Mouse (Mus musculus): ENCODE results near the gene Timm17a. TPM values are rescaled to one million over a fixed set of nuclear protein-coding genes. Genes with fewer than 3 reads are reported as not detected.

Gene Timm17a
- polyA plus RNA-seq, 2 experiments, result 26.0 to 136 TPM

DNA sequence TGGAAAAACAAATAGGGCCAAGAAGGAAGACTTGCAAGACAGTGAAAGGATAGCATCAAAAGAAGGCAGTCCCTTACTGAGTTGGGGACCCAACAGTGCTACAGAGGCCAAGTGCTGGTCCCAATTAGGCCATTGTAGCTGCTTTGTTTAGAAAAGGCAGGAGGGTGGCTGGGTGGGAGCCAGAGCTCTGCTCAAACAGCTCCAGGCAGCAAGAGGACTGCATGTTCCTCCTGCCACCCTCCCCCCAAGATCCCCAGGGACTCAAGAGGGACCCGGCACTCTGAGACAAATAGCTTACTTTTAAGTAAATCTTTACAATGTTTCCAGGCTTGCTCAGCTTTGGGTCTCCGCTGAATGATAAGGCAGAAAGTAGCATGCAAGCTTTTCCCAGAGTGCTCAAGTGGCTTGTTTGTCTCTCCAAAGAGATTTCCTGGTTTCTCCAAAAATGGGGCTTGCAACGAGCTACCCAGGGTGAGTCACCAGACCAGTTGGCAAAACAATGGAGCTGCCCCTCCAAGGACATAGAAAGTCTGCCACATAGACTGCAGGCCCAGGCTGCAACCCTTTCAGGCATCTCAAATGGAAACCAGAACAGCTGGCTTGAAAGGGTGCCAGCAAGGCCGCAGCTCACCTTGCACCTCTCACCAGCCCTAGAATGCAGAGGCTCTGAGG is 34.1 kb upstream of the Timm17a start:
- H3K4me3 ChIP-seq (ENCODE audit: insufficient read depth in 1 of 2, low read depth in 2 of 2, low read length in 2 of 2), result no peak overlapping the region
- no peak for ATAC-seq (ENCODE audit: insufficient read depth)
- no peak overlapping the region for H3K27ac ChIP-seq
- H3K27me3 ChIP-seq (ENCODE audit: control insufficient read depth, insufficient read depth, low read length), result no peaks in the 10 kb centered on the region
- no peak for DNase-seq (ENCODE audit: low read depth in 3 of 3, low spot score in 3 of 3)
- H3K9ac ChIP-seq (replicated peaks), result no peak overlapping the region
- TF ChIP-seq CTCF (IDR thresholded peaks at IDR 0.05; ENCODE audit: low read depth) (no peak), EP300 (IDR thresholded peaks at IDR 0.05; ENCODE audit: low read depth) (no peak)
- H3K4me2 ChIP-seq (ENCODE audit: low read depth), result no peak overlapping the region
- H3K9me3 ChIP-seq (ENCODE audit: control insufficient read depth, low read length), result no peaks in the 10 kb centered on the region
- H3K36me3 ChIP-seq (replicated peaks; ENCODE audit: control insufficient read depth, insufficient read depth, low read depth), result no peaks in the 10 kb centered on the region
- no peaks in the 10 kb centered on the region for H3K4me1 ChIP-seq (replicated peaks; ENCODE audit: control insufficient read depth in 2 of 2, insufficient read depth in 2 of 2, low read length in 1 of 2)
- WGBS (ENCODE audit: insufficient replicate concordance), result 49% methylated on average over 4 of the region's 4 CpGs

DNA sequence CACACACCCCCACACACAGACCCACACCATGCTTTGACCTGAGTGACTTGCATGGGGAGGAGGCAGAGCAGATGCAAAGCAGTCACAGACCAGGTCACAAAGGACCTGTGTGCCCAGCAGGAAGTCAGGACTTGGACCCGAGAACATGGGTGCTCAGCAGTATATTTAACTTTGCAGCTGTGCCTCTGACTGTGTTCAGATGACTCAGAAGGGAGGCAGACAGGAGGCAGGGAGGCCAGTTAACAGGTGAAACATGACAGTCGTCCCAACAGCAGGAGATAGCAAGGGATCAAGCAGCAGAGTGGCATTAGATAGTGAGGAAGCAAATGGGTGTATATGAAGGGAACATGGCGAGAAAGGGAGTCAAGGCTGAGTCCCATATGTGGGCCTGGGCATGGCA is 33.3 kb upstream of the Timm17a start:
- ATAC-seq (ENCODE audit: insufficient read depth) (no peak; the same call in 1 of the 2 replicates), DNase-seq (ENCODE audit: low read depth in 3 of 3, low spot score in 3 of 3) (no peak)
- Histone ChIP-seq H3K9me3 (ENCODE audit: control insufficient read depth, low read length) (no peaks in the 10 kb centered on the region), H3K4me1 (replicated peaks; ENCODE audit: control insufficient read depth in 2 of 2, insufficient read depth in 2 of 2, low read length in 1 of 2) (no peaks in the 10 kb centered on the region), H3K27ac (no peak overlapping the region), H3K4me2 (ENCODE audit: low read depth) (no peak overlapping the region), H3K4me3 (ENCODE audit: insufficient read depth in 1 of 2, low read depth in 2 of 2, low read length in 2 of 2) (no peak overlapping the region), H3K9ac (replicated peaks) (no peak overlapping the region), H3K27me3 (ENCODE audit: control insufficient read depth, insufficient read depth, low read length) (no peaks in the 10 kb centered on the region), H3K36me3 (replicated peaks; ENCODE audit: control insufficient read depth, insufficient read depth, low read depth) (no peaks in the 10 kb centered on the region)
- WGBS (ENCODE audit: insufficient replicate concordance), result 45% methylated on average over 3 of the region's 3 CpGs
- TF ChIP-seq EP300 (IDR thresholded peaks at IDR 0.05; ENCODE audit: low read depth) (no peak), CTCF (IDR thresholded peaks at IDR 0.05; ENCODE audit: low read depth) (no peak)

- WGBS (ENCODE audit: insufficient replicate concordance), result 28% methylated on average over 4 of the region's 4 CpGs
- Histone ChIP-seq H3K36me3 (replicated peaks; ENCODE audit: control insufficient read depth, insufficient read depth, low read depth) (no peaks in the 10 kb centered on the region), H3K27me3 (ENCODE audit: control insufficient read depth, insufficient read depth, low read length) (no peaks in the 10 kb centered on the region), H3K27ac (no peak overlapping the region), H3K9ac (replicated peaks) (no peak overlapping the region), H3K4me3 (ENCODE audit: insufficient read depth in 1 of 2, low read depth in 2 of 2, low read length in 2 of 2) (no peak overlapping the region), H3K9me3 (ENCODE audit: control insufficient read depth, low read length) (no peaks in the 10 kb centered on the region), H3K4me2 (ENCODE audit: low read depth) (no peak overlapping the region), H3K4me1 (replicated peaks; ENCODE audit: control insufficient read depth in 2 of 2, insufficient read depth in 2 of 2, low read length in 1 of 2) (no peaks in the 10 kb centered on the region)
- ATAC-seq (ENCODE audit: insufficient read depth), result no peak
- DNase-seq (ENCODE audit: low read depth in 3 of 3, low spot score in 3 of 3), result no peak
- TF ChIP-seq CTCF (IDR thresholded peaks at IDR 0.05; ENCODE audit: low read depth) (no peak), EP300 (IDR thresholded peaks at IDR 0.05; ENCODE audit: low read depth) (no peak)
Measured at GRCm38 (mm10) chr1:135344026-135344425, 30.4 kb upstream of the Timm17a start.

DNA sequence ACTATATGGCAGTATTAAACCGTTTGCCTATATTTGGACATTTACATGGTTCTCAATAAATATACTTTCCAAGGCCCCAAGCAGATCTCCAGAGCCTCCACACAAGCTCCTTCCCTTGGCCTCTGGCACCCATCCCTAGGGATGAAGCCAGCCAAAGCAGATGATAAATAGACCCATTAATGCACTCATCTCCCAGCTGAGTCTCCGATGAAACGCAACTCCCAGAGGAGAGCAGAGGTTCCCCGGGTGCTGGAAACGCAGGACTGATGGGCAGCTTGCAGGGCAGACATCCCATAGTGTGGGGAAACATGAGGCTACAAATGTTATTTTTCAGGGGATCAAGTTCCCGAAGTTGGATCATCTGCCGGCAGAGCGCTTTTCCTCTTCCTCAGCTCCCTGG is 28.4 kb upstream of the Timm17a start:
- Histone ChIP-seq H3K9me3 (ENCODE audit: control insufficient read depth, low read length) (no peaks in the 10 kb centered on the region), H3K4me2 (ENCODE audit: low read depth) (no peak overlapping the region), H3K4me1 (replicated peaks; ENCODE audit: control insufficient read depth in 2 of 2, insufficient read depth in 2 of 2, low read length in 1 of 2) (no peaks in the 10 kb centered on the region), H3K27ac (no peak overlapping the region), H3K27me3 (ENCODE audit: control insufficient read depth, insufficient read depth, low read length) (no peaks in the 10 kb centered on the region), H3K9ac (replicated peaks) (no peak overlapping the region), H3K36me3 (replicated peaks; ENCODE audit: control insufficient read depth, insufficient read depth, low read depth) (no peaks in the 10 kb centered on the region), H3K4me3 (ENCODE audit: insufficient read depth in 1 of 2, low read depth in 2 of 2, low read length in 2 of 2) (no peak overlapping the region)
- 78% methylated on average over 8 of the region's 8 CpGs for WGBS (ENCODE audit: insufficient replicate concordance)
- DNase-seq (ENCODE audit: low read depth in 3 of 3, low spot score in 3 of 3) (no peak), ATAC-seq (ENCODE audit: insufficient read depth) (no peak)
- TF ChIP-seq CTCF (IDR thresholded peaks at IDR 0.05; ENCODE audit: low read depth) (no peak), EP300 (IDR thresholded peaks at IDR 0.05; ENCODE audit: low read depth) (no peak)

- H3K36me3 ChIP-seq (replicated peaks; ENCODE audit: control insufficient read depth, insufficient read depth, low read depth), result no peaks in the 10 kb centered on the region
- 61% methylated on average over 6 of the region's 6 CpGs for WGBS (ENCODE audit: insufficient replicate concordance)
- H3K9me3 ChIP-seq (ENCODE audit: control insufficient read depth, low read length), result no peaks in the 10 kb centered on the region
- no peaks in the 10 kb centered on the region for H3K4me1 ChIP-seq (replicated peaks; ENCODE audit: control insufficient read depth in 2 of 2, insufficient read depth in 2 of 2, low read length in 1 of 2)
- no peak overlapping the region for H3K4me2 ChIP-seq (ENCODE audit: low read depth)
- ATAC-seq (ENCODE audit: insufficient read depth) (no peak), DNase-seq (ENCODE audit: low read depth in 3 of 3, low spot score in 3 of 3) (no peak)
- TF ChIP-seq EP300 (IDR thresholded peaks at IDR 0.05; ENCODE audit: low read depth) (no peak), CTCF (IDR thresholded peaks at IDR 0.05; ENCODE audit: low read depth) (no peak)
- H3K27ac ChIP-seq, result no peak overlapping the region
- no peak overlapping the region for H3K4me3 ChIP-seq (ENCODE audit: insufficient read depth in 1 of 2, low read depth in 2 of 2, low read length in 2 of 2)
- H3K27me3 ChIP-seq (ENCODE audit: control insufficient read depth, insufficient read depth, low read length), result no peaks in the 10 kb centered on the region
- no peak overlapping the region for H3K9ac ChIP-seq (replicated peaks)
Measured at GRCm38 (mm10) chr1:135330578-135330977, 17.0 kb upstream of the Timm17a start.
